In genomic region chr3:103829036-103829435, GRCm38 (mm10) we compare ENCODE assay signal across 26 mouse cellular contexts. TPM values are rescaled to one million over a fixed set of nuclear protein-coding genes. Genes with fewer than 3 reads are reported as not detected.
"Had no signal": no experiment of that assay in that cellular context is flagged by ENCODE, and none has a peak within 500 bp of the region (broad histone marks: within the 10 kb centered on the region; RNA-seq: fewer than 3 reads in every experiment).

No protein-coding gene starts in this region.

- H3K9me3 ChIP-seq: heart, embryonic 10.5 days; heart, embryonic 12.5 days; hindbrain, embryonic 10.5 days; hindbrain, embryonic 12.5 days; intestine, embryonic 15.5 days; limb, embryonic 10.5 days; limb, embryonic 12.5 days had no signal

- ATAC-seq: hindbrain, embryonic 16.5 days; intestine, embryonic 15.5 days; intestine, postnatal 0 days had no signal

- H3K36me3 ChIP-seq: heart, embryonic 10.5 days; heart, embryonic 12.5 days; hindbrain, embryonic 10.5 days; hindbrain, embryonic 12.5 days; intestine, embryonic 15.5 days; limb, embryonic 10.5 days; limb, embryonic 12.5 days had no signal

- H3K9ac ChIP-seq: heart, embryonic 12.5 days; hindbrain, embryonic 12.5 days; hindbrain, embryonic 14.5 days; intestine, embryonic 15.5 days; limb, embryonic 12.5 days; liver, embryonic 14.5 days had no signal

- H3K27me3 ChIP-seq: heart, embryonic 12.5 days; hindbrain, embryonic 12.5 days; intestine, embryonic 15.5 days; limb, embryonic 12.5 days had no signal

- H3K4me2 ChIP-seq: heart, embryonic 12.5 days; hindbrain, embryonic 12.5 days; hindbrain, embryonic 14.5 days; intestine, embryonic 15.5 days; limb, embryonic 12.5 days; liver, embryonic 11.5 days had no signal

- DNase-seq: gastrocnemius, postnatal 14 days; heart, adult 18-20 months; heart, postnatal 10 days; heart, postnatal 4 days; kidney, adult 18-20 months; kidney, adult 8-10 months; kidney, postnatal 10 days; kidney, postnatal 25 days; kidney, postnatal 4 days; liver had no signal

- H3K4me3 ChIP-seq: heart, embryonic 10.5 days; heart, embryonic 12.5 days; hindbrain, embryonic 10.5 days; hindbrain, embryonic 12.5 days; intestine, embryonic 15.5 days; layer of hippocampus, adult 2 months; left cerebral cortex, adult 2 months; limb, embryonic 10.5 days; limb, embryonic 12.5 days had no signal

- H3K27ac ChIP-seq: heart, embryonic 10.5 days; hindbrain, embryonic 10.5 days; hindbrain, embryonic 12.5 days; hindbrain, embryonic 14.5 days; intestine, embryonic 15.5 days; layer of hippocampus, adult 2 months; left cerebral cortex, adult 2 months; limb, embryonic 10.5 days; limb, embryonic 12.5 days; liver, embryonic 14.5 days had no signal

- H3K4me1 ChIP-seq: heart, embryonic 10.5 days; hindbrain, embryonic 10.5 days; hindbrain, embryonic 12.5 days; intestine, embryonic 15.5 days; limb, embryonic 10.5 days; limb, embryonic 12.5 days had no signal

RNA-seq across cellular contexts. Expression of gene Bcl2l15, which starts 3.4 kb away (rescaled TPM):
- polyA plus RNA-seq: hindbrain, embryonic 10.5 days; hindbrain, embryonic 12.5 days; kidney, embryonic 14.5 days; kidney, embryonic 16.5 days; limb, embryonic 12.5 days had no signal

RNA-seq across cellular contexts. Expression of gene Gm43064, which starts 19.7 kb away (rescaled TPM):
- polyA plus RNA-seq: heart, embryonic 10.5 days; intestine, embryonic 15.5 days had no signal
